Mouse (Mus musculus) layer of hippocampus, adult 9-10 months (tissue): ENCODE measurements around the gene Pfkfb4.

Experiments
- DNase-seq: peaks from one replicate; pipeline ENCODE4 v3.0.0; 2022; ENCODE audit warnings: low spot score

Pfkfb4 gene

GRCm38 (mm10) chr9:109038086-109038895, 46.7 kb downstream of the Pfkfb4 start, which contains the start of gene Shisa5:
Shisa5 (plus strand) TSS chr9:109038565.
- no peak for DNase-seq

GRCm38 (mm10) chr9:109038901-109039364, 47.4 kb downstream of the Pfkfb4 start:
- no peak for DNase-seq

DNA sequence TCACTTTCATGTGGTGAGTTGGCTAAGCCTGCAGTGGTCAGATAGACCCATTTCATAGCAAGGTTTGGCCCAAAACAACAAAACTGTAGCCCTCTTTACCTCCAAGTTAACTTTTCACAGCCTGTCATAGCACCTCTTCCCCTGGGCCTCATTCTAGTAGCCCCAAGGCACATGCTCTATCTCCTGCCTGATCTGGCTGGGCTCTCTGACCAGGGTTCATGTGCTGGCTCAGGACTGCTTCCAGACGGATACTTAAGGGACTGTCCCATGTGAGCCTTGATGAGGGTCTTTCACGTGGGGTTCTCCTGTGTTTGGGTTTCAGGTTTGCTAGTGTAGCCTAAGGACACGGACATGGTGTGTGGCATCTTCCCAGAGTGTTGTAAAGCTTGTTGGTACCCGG, 48.1 kb downstream of the Pfkfb4 start:
- DNase-seq, result no peak

DNA sequence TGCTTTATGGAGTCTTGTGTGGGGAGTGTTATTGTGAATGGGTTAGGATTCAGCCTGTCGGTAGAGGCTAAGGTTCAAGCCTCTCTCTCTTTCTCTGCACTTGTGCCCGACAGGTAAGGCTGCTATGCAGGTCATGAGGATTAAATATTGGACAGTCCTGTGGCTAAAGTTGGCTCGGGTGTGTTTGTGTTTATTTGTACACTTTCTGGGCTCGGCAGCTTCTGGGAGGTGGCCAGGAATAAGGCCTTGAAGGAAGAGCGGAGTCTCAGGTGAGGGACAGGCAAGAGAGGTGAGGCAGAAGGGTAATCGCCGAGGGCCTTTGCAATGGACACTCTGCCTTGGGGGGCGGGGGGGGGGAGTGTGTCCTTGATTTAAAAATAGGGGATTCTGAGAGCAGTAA, 48.6 kb downstream of the Pfkfb4 start:
- DNase-seq, result no peak

DNA sequence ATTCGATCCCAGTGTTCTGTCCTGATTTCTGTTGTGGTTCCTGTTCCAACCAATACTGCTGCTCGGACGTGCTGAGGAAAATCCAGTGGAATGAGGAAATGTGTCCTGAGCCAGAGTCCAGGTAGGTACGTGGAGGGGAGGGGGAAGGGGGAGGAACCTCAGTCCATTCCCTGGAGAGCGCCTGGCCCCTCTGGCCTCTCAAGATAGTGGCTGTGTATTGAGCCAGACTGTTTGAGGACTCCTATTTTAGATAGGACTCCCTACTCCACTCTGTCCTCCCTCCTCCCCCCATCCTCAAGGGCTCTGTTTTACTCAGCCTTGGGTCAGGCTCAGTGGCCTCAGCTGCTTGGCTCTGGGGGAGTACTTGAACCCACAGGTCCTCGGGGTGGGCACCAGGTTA, 49.3 kb downstream of the Pfkfb4 start:
- DNase-seq, result no peak

GRCm38 (mm10) chr9:109041351-109041750, 49.8 kb downstream of the Pfkfb4 start:
- DNase-seq, result no peak

DNA sequence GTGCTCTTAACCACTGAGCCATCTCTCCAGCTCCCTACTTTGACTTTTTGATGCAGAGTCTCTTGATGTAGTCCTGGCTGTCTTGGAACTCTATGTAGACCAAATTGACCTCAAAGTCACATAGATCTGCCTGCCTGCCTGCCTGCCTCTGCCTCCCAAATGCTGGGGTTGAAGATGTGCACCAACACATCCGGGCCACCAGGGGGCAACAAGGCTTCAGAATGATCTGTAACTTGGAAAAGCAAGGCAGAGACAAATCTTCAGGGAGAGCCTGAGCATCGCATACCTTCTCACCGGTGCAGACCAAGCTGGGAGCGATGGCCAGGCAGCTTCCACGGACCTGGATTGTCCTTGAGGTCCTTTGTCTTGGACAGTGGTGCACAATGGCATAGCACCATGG, 54.7 kb downstream of the Pfkfb4 start:
- no peak for DNase-seq

DNA sequence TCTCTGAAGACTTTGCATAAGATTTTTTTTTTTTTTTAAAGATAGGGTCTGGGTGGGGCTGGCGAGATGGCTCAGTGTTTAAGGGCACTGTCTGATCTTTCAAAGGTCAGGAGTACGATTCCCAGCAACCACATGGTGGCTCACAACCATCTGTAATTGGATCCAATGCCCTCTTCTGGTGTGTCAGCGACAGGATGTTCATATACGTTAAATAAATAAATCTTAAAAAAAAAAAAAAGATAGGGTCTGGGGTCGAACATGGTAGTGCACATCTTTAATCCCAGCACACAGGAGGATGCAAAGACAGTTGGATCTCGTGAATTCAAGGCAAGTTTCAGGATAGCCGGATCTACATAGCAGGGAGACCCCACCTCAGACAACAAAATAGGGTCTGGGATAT, 57.7 kb downstream of the Pfkfb4 start:
- DNase-seq, result no peak

DNA sequence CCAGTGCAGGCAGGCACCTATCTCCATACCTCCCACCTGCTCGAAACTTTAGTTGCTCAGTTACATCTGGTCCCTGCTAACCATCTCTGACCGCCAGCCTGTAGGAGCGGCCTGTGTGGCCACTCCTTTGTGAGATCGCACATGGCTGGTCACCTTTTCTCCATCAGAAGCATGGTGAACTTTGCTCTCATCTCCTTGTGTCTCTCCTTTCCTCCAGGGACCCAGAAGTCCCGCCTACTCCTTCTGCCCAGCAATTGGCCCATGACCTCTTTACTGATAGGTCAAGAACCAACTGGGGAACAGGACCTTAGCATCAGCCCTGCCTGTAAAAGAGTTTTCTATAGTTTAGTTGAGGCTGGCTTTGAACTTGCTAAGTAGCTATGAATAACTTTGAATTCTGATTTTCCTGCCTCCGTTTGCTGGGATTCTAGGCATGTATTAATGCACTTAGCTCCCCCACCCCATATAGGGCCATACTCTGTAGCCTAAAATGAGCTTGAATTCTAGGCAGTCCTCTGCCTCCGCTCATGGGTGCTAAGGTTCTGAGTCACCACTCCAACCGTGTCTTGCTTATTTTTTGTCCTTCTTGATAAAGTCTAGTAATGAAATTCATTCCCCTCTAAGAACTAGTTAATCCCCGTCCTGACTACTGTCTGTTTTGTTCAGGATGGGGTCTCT, 58.6 kb downstream of the Pfkfb4 start:
- no peak for DNase-seq

DNA sequence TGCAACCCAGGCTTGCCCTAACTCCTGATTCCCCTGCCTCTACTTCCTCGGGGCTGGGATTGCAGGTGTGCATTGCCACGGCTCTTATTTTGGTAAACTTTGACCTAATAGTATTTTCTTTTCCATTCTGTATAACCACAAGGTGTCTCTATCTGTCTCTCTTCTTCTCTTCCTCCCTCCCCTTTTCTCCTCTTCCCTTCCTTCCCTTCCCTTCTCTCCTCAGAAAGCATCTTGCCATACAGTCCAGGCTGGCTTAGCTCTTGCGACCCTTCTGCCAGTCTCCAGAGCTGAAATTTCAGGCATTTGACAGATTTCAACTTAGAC, 59.1 kb downstream of the Pfkfb4 start:
- DNase-seq, result no peak

GRCm38 (mm10) chr9:109051011-109051501, 59.5 kb downstream of the Pfkfb4 start:
- no peak for DNase-seq

DNA sequence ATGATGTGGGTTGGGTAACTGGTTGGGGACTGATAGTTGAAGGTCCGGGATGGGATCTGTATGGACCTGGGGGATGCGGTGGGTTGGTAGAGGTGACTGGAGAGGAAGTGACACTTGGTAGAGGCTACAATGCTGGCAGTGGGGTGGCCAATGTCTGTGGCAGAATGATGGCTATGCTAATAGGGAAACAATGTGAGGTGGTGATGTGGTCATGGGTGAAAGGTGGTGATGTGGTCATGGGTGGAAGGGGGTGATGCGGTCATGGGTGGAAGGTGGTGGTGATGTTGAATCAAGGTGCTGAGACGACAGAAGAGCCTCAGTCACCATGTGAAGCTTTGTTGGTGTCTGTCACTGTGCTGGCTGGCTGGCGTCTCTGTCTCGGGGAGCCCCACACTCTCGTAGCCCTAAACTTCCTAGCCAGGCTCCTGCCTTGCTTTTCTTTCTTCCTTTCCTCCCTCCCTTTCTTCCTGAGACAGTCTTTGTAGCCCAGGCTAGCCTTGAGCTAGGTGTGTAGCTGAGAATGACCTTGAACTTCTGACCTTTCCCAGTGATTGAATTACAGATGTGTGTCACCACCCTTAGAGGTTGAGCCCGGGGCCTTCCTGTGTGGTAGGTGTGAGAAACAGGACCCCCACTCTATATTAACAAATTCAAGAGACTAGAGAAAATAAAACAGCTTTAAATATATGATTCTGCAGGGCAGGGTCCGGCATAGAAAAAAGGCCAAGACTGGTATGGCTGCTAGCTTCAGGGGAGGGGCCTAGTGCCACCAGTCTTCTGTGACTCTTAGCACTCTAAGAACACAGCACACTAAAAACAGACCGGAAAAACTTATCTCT, 60.3 kb downstream of the Pfkfb4 start:
- no peak for DNase-seq

DNA sequence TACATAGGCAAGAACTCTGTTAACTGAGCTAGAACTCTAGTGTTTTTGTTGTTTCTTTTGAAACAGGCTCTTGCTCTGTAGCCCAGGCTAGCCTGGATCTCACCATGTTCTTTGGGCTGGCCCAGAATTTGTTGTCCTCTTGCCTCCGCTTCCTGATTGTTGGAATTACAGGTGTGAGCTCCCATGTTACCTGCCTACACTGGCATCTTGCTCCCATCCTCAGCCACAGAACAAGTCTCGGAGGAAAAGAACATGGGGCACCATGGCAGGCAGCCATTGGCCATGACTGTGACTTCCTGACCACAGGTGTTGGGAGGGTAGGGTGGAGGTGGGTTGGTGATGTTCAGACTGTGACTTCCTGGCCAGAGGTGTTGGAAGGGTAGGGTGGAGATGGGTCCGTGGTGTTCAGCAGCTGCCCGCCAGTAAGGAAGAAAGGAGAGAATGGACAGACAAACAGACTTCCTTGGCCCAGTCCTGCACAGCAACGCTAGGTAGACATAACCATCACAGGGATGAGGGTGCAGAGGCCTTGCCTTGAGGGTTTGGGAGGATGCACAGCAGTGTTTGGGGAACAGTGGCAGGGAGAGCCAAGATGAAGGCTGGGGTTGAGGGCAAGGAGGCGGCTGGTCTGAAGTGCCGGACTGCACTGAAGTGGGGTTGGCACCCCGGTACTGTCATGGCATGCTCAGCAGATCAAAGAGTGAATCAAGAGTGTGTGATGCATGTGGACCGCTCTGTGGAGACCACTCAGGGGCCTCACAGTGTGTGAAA, 61.1 kb downstream of the Pfkfb4 start:
- DNase-seq, result no peak

- no peak for DNase-seq
Observed at GRCm38 (mm10) chr9:109053366-109053765, 61.8 kb downstream of the Pfkfb4 start.

DNA sequence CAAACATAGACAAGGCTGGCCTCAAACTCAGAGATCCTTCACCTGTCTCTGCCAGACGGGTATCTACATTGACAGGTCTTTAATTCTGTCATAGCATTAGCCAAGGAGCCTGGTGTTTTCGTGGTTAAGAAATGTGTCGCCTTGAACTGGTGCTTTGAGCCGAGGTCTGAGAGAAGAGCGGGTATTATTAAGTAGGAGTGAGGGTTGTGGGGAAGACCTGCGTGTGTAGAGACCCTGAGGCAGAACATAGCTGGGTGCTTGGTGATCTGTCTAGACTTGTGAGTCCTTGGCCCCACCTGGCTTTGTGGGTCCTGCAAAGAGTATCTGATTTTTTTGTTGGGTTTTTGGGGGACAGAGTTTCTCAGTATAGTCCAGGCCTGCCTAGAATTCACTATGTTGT, 62.3 kb downstream of the Pfkfb4 start:
- DNase-seq, result no peak

DNA sequence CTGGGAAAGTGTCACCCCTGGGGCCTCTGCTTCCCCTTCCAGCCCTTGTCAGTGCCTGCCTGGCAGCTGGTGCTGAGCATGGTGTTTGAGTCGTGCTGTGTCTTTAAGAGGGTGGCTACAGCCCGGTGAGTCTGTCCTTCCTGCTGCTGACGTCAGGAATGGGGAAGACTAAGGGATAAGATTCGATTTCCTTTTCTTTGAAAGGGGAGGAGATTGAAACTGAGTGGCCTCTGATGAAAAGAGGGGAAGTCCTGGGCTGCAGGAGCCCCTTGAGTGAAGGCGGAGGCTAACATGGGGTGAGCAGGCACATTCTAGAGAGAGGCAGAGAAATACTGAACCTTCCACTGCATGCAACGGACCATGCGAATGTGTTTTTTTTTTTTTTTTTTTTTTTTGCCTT, 63.1 kb downstream of the Pfkfb4 start:
- peak; percentile 59 for DNase-seq

GRCm38 (mm10) chr9:109055271-109056030, 63.9 kb downstream of the Pfkfb4 start:
- no peak for DNase-seq

DNA sequence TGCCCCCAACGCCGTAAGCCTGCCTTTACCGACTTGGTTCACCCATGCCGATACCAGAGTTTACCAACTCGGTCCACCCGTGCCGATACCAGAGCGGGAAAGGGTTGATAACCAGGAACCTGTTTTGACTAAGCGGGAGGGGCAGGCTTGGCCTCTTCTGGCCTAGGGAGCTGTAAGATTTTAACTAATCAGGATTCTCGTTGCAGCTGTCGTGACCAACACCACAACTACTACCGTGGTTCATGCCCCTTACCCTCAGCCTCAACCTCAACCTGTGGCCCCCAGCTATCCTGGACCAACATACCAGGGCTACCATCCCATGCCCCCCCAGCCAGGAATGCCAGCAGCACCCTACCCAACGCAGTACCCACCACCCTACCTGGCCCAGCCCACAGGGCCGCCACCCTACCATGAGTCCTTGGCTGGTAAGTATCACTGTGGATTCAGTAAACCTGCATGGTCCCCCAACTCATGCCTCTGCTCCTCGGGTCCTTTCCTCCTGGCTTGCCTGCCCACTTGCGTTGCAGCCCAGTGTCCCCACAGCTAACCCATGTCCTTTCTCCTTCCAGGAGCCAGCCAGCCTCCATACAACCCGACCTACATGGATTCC, 64.6 kb downstream of the Pfkfb4 start:
- no peak for DNase-seq

- no peak for DNase-seq
Observed at GRCm38 (mm10) chr9:109056916-109057315, 65.3 kb downstream of the Pfkfb4 start.

- no peak for DNase-seq
Observed at GRCm38 (mm10) chr9:109057543-109057942, 66.0 kb downstream of the Pfkfb4 start.
